ENCODE assay signal across 12 mouse cellular contexts in genomic region chr2:106822540-106822939, GRCm38 (mm10).
A peak's percentile ranks its signal among the peaks of the same experiment; 100 is the strongest.
DNase-seq lines count a peak whose midpoint lies in the region; ATAC-seq lines count a peak whose summit lies in the region.
"Had no signal": no experiment of that assay in that cellular context is flagged by ENCODE, and none has a peak within 500 bp of the region (broad histone marks: within the 10 kb centered on the region; RNA-seq: fewer than 3 reads in every experiment).

No protein-coding gene starts in this region.

- no peak overlapping the region for H3K9ac ChIP-seq in midbrain, embryonic 11.5 days (ENCODE audit: low read length)
- H3K9ac ChIP-seq in forebrain, embryonic 14.5 days (ENCODE audit: low read length): no peak overlapping the region
- H3K9ac ChIP-seq: embryonic facial prominence, embryonic 12.5 days; limb, embryonic 15.5 days had no signal

- H3K4me1 ChIP-seq in midbrain, embryonic 11.5 days (ENCODE audit: control insufficient read depth, insufficient read depth, low read length): peaks cover 13% of the 10 kb centered on the region
- H3K4me1 ChIP-seq in midbrain, embryonic 10.5 days: peaks cover 27% of the 10 kb centered on the region
- H3K4me1 ChIP-seq in forebrain, embryonic 14.5 days (ENCODE audit: control insufficient read depth, insufficient read depth, low read length): peaks cover 13% of the 10 kb centered on the region
- peaks cover 21% of the 10 kb centered on the region for H3K4me1 ChIP-seq in heart, embryonic 10.5 days

- no peak overlapping the region for H3K27ac ChIP-seq in midbrain, embryonic 11.5 days (ENCODE audit: low read depth, low read length)
- no peak overlapping the region for H3K27ac ChIP-seq in midbrain, embryonic 10.5 days (replicated peaks)
- H3K27ac ChIP-seq in forebrain, embryonic 14.5 days (ENCODE audit: low read depth, low read length): no peak overlapping the region; the same call in 1 of the 2 replicates
- H3K27ac ChIP-seq in heart, embryonic 10.5 days: no peak overlapping the region
- H3K27ac ChIP-seq: embryonic facial prominence, embryonic 12.5 days; limb, embryonic 15.5 days had no signal

- peak; percentile 70 for ATAC-seq in midbrain, embryonic 11.5 days (ENCODE audit: low FRiP score)
- no peak for ATAC-seq in forebrain, embryonic 14.5 days
- ATAC-seq: inflammation-experienced regulatory T-cells, adult 6 months had no signal

- no peaks in the 10 kb centered on the region for H3K27me3 ChIP-seq in midbrain, embryonic 11.5 days (ENCODE audit: control insufficient read depth, insufficient read depth, low read length)
- H3K27me3 ChIP-seq in midbrain, embryonic 10.5 days (ENCODE audit: low read depth, poor library complexity, severe bottlenecking): no peaks in the 10 kb centered on the region; the same call in 1 of the 2 replicates
- no peaks in the 10 kb centered on the region for H3K27me3 ChIP-seq in forebrain, embryonic 14.5 days (replicated peaks; ENCODE audit: control insufficient read depth, insufficient read depth, low read length)
- no peaks in the 10 kb centered on the region for H3K27me3 ChIP-seq in heart, embryonic 10.5 days (ENCODE audit: insufficient read depth, poor library complexity, severe bottlenecking)
- H3K27me3 ChIP-seq: embryonic facial prominence, embryonic 12.5 days; limb, embryonic 15.5 days had no signal

- no peaks in the 10 kb centered on the region for H3K36me3 ChIP-seq in midbrain, embryonic 11.5 days (ENCODE audit: control insufficient read depth, insufficient read depth, low read length)
- no peaks in the 10 kb centered on the region for H3K36me3 ChIP-seq in midbrain, embryonic 10.5 days
- H3K36me3 ChIP-seq in forebrain, embryonic 14.5 days (ENCODE audit: control insufficient read depth, insufficient read depth, low read length): no peaks in the 10 kb centered on the region
- 0 out of 2 replicates have a peak, but pooled peaks cover 3% of the 10 kb centered on the region for H3K36me3 ChIP-seq in heart, embryonic 10.5 days
- H3K36me3 ChIP-seq: embryonic facial prominence, embryonic 12.5 days; limb, embryonic 15.5 days had no signal

- DNase-seq in midbrain, embryonic 11.5 days (ENCODE audit: low spot score, missing footprints): no peak
- no peak for DNase-seq in midbrain, embryonic 10.5 days (ENCODE audit: low spot score)
- DNase-seq in forebrain, embryonic 14.5 days (ENCODE audit: low spot score): peak; percentile 40
- DNase-seq in mesoderm, embryonic 11.5 days (ENCODE audit: low read depth, low spot score): peak; percentile 78
- peak; percentile 71 for DNase-seq in retina, postnatal 1 day
- no peak for DNase-seq in cerebellum, postnatal 25 days
- DNase-seq in heart, embryonic 10.5 days (ENCODE audit: low spot score): no peak
- no peak for DNase-seq in testis, postnatal 14 days (ENCODE audit: low spot score)

- H3K9me3 ChIP-seq in midbrain, embryonic 11.5 days (ENCODE audit: control insufficient read depth, low read length): no peaks in the 10 kb centered on the region
- H3K9me3 ChIP-seq in midbrain, embryonic 10.5 days (replicated peaks): no peaks in the 10 kb centered on the region
- no peaks in the 10 kb centered on the region for H3K9me3 ChIP-seq in forebrain, embryonic 14.5 days (replicated peaks; ENCODE audit: control insufficient read depth, low read length)
- no peaks in the 10 kb centered on the region for H3K9me3 ChIP-seq in heart, embryonic 10.5 days
- H3K9me3 ChIP-seq: embryonic facial prominence, embryonic 12.5 days; limb, embryonic 15.5 days had no signal

- no peak overlapping the region for H3K4me2 ChIP-seq in midbrain, embryonic 11.5 days
- no peak overlapping the region for H3K4me2 ChIP-seq in forebrain, embryonic 14.5 days (ENCODE audit: low read length)
- H3K4me2 ChIP-seq: embryonic facial prominence, embryonic 12.5 days; heart, embryonic 11.5 days; limb, embryonic 15.5 days had no signal

- no peak overlapping the region for H3K4me3 ChIP-seq in midbrain, embryonic 11.5 days (ENCODE audit: low read depth, low read length)
- H3K4me3 ChIP-seq in midbrain, embryonic 10.5 days: no peak overlapping the region
- no peak overlapping the region for H3K4me3 ChIP-seq in forebrain, embryonic 14.5 days (ENCODE audit: low read depth, low read length)
- no peak overlapping the region for H3K4me3 ChIP-seq in heart, embryonic 10.5 days
- H3K4me3 ChIP-seq: embryonic facial prominence, embryonic 12.5 days; limb, embryonic 15.5 days had no signal

- WGBS in midbrain, embryonic 11.5 days: 7% methylated on average over 5 of the region's 5 CpGs
- whole genome bisulfite sequencing in midbrain, embryonic 10.5 days: 15% methylated on average over 5 of the region's 5 CpGs
- WGBS in forebrain, embryonic 14.5 days: 1% methylated on average over 5 of the region's 5 CpGs
- WGBS in heart, embryonic 10.5 days: 52% methylated on average over 5 of the region's 5 CpGs

Comparison
In these comparisons a context has a peak if more than half of its experiments do, and no peak if none do; other contexts are left out.
1. DNase-seq: peak in forebrain, embryonic 14.5 days (single experiment), mesoderm, embryonic 11.5 days (single experiment) and retina, postnatal 1 day (single experiment); none in midbrain, embryonic 11.5 days (single experiment), midbrain, embryonic 10.5 days (single experiment), cerebellum, postnatal 25 days (0 of 2), heart, embryonic 10.5 days (single experiment) and testis, postnatal 14 days (single experiment).